Mouse (Mus musculus) bone marrow, adult 2 months (tissue): ENCODE results near the gene Ryr3. TPM values are rescaled to one million over a fixed set of nuclear protein-coding genes. Genes with fewer than 3 reads are reported as not detected.

Experiments
- H3K27ac ChIP-seq: fragments of 200-500 bp; 2 replicates; pipeline ENCODE4 v1.5.1; 2012; ENCODE audit warnings: low read depth, mild to moderate bottlenecking, control low read depth, inconsistent platforms, low read length; ENCODE audit not compliant: control insufficient read depth, poor library complexity, insufficient read depth
- H3K4me1 ChIP-seq: fragments of 200-500 bp; 2 replicates; pipeline ENCODE4 v1.6.1; 2011; ENCODE audit warnings: low read length; ENCODE audit not compliant: control insufficient read depth, insufficient read depth
- H3K4me3 ChIP-seq: fragments of 200-500 bp; replicated peaks from 2 replicates; pipeline ENCODE3; 2011; ENCODE audit warnings: mild to moderate bottlenecking, low read depth, low read length, control low read depth; ENCODE audit not compliant: control insufficient read depth
- CTCF ChIP-seq: fragments of 200-500 bp; IDR thresholded peaks from 2 replicates; pipeline ENCODE4 v1.5.1; 2011; ENCODE audit warnings: low read length, control low read depth; ENCODE audit not compliant: control insufficient read depth, insufficient read depth
- POLR2A ChIP-seq: fragments of 200-500 bp; IDR thresholded peaks from 2 replicates; pipeline ENCODE4 v1.6.1; 2011; ENCODE audit warnings: low read depth, mild to moderate bottlenecking, control low read depth, low read length, borderline replicate concordance; ENCODE audit not compliant: control insufficient read depth
- WGBS: fragments of 180-500 bp; shearing (Covaris S2); methylation state at CpG from one replicate; pipeline ENCODE4 v1.1.7; 2018; 5-methylcytosine and 5-hydroxymethylcytosine counted together
- polyA plus RNA-seq: library from polyadenylated mRNA; stranded (reverse); fragments of >200 nt; gene quantifications from 2 replicates; pipeline ENCODE4 v1.2.4, GENCODE M21; 2011; ENCODE audit warnings: low replicate concordance; ENCODE audit not compliant: missing spikeins, insufficient read depth, insufficient read length

The Ryr3 gene
- polyA plus RNA-seq, 1 experiment: 0.10 TPM

DNA sequence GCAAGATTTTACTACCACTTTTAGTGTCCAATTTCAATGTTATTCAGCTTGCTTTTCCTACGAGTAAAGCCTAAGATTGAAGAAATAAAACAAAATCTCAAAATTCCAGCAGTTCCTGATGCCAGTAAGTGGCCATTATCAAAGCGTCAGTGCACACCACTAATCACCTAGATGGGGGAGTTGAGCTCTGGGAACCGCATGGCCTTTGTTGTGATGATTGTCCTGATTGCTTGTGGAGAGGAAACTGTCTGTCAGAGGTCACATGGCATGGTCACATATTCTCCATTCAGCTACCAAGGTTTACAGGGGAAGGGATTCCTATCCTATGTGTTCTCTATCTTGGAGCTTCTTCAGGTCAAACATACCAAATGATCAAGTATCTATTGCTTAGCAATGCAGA, 399.9 kb downstream of the Ryr3 start:
- Histone ChIP-seq H3K4me3 (no peak overlapping the region), H3K27ac (no peak overlapping the region), H3K4me1 (no peaks in the 10 kb centered on the region)
- no peak for TF ChIP-seq POLR2A
- TF ChIP-seq CTCF: no peak
- WGBS: 64% methylated on average over 3 of the region's 3 CpGs

DNA sequence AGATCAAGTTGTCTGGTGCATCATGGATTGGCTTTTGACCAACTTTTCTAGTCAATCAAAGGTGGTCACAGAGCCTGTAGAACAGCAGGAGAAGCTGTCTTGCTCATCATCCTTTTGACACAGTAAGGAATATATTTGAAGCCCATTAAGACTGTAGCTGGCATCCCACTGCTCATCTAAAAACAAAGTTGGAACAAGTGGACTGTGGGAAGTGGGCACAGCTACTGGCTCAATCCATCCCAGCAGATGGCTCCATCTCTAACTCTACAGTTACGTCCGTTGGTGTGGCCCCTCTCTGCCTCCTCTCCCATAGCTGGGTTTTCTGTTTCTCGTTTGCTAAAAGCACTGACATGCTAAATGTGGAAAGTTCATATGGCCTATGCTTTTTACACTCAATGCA, 400.9 kb downstream of the Ryr3 start:
- Histone ChIP-seq H3K4me1 (no peaks in the 10 kb centered on the region), H3K4me3 (no peak overlapping the region), H3K27ac (no peak overlapping the region)
- WGBS: 68% methylated on average over 3 of the region's 3 CpGs
- TF ChIP-seq POLR2A: no peak
- TF ChIP-seq CTCF: no peak

DNA sequence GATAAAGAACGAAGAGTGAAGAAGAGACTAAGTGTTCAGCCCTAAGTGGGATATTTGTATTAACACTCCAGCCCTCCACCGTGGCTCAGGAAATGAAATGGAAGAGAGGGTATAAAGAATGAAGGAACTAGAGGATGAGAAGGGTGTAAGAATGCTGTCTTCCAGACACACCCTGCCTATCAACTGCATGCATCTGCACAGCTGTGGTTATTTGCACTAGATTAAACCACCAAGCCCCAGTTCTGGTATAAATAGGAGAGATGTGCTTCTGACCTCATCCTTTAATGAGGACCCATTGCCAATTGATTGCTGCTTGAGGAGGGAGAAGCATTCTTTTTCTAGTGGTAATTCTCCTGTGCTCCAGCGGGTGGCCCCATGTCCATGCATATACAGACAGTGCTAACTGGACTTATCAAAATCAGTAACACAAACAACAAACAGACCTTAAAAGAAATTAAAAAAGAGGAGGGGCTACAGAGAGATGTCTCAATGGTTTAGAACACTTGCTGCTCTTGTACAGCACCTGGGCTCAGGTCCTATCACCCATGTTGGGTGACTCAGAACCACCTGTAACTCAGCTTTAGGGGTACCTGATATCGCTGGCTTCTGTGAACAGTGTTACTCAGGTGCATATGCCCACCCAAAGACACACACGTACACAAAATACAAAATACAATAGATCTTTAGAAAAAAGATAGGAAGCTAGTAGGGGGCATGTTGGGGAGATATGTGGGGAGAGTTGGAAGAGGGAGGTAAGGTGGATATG, 404.1 kb downstream of the Ryr3 start:
- Histone ChIP-seq H3K27ac (no peak overlapping the region), H3K4me1 (no peaks in the 10 kb centered on the region), H3K4me3 (no peak overlapping the region)
- 55% methylated on average over 5 of the region's 5 CpGs for WGBS
- TF ChIP-seq POLR2A (no peak), CTCF (no peak)

DNA sequence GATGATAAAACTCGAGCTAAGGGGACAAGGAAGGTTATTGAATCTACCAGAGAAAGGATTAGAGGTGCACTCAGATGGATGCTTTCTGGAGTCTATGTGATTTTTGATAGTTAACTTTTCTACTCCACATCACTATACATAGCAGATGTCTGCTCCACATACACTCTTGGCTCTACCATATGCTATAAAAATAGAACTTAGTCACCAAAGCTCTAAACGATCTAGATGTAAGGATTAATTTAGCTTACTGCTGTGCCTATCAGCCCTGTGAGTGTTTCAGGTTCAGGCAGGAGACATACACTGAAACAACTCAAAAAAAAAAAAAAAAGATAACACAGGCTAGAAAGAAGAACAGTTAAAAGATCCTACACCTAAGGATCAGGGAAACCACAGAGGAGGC, 410.9 kb downstream of the Ryr3 start:
- no peaks in the 10 kb centered on the region for H3K4me1 ChIP-seq
- no peak overlapping the region for H3K27ac ChIP-seq
- 45% methylated on average over 2 of the region's 2 CpGs for WGBS
- no peak overlapping the region for H3K4me3 ChIP-seq
- TF ChIP-seq CTCF: no peak
- TF ChIP-seq POLR2A: no peak

DNA sequence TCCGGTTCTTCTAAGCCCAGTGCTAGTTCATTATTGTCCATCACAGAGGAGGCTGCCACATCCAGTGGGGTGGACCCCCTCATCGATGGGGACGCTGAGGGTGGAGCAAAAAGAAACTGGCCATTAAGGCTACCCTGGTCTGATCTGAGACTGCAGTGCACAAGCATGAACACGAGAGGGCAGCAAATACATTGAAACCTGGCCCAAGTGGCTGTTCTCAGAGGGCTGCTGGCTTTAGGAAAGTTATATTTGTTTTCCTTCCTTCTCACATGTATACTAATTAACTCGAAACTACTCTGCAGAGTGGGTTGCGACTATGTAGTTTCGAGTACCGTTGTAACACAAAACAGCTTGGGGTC, 416.9 kb downstream of the Ryr3 start:
- TF ChIP-seq POLR2A (no peak), CTCF (peak; percentile 49)
- Histone ChIP-seq H3K4me3 (no peak overlapping the region), H3K4me1 (no peaks in the 10 kb centered on the region), H3K27ac (no peak overlapping the region)
- WGBS: 8% methylated on average over 8 of the region's 8 CpGs

DNA sequence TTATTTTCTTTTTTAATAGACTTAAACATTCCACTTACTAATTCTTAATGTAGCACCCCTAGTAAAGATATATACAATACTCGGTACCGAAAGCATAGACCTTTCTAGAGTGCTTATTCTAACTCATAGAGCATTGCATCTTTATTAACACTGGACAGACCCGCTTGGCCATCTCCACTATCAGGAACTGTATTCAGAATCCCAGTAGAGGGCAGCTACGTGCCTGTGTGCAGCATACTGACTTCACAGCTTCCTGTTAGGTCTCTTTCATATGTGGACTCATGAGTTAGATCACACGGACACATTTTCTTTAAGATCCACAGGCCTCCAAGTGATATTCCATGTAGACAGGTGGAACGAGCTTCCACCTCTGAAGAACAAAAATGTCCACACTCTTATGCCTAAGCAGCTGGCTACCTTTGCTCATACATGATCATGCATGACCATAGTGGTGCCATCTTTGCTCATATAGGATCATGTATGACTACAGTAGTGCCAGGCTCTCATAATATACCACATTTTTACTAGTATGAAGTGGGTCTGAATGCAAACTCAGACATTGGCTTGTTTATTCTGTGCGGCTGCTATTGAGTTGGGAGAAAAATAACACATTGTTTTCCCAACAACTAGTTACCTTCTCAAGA, 417.4 kb downstream of the Ryr3 start:
- no peak overlapping the region for H3K27ac ChIP-seq
- no peaks in the 10 kb centered on the region for H3K4me1 ChIP-seq
- no peak for TF ChIP-seq POLR2A
- 65% methylated on average over 7 of the region's 7 CpGs for WGBS
- H3K4me3 ChIP-seq: no peak overlapping the region

DNA sequence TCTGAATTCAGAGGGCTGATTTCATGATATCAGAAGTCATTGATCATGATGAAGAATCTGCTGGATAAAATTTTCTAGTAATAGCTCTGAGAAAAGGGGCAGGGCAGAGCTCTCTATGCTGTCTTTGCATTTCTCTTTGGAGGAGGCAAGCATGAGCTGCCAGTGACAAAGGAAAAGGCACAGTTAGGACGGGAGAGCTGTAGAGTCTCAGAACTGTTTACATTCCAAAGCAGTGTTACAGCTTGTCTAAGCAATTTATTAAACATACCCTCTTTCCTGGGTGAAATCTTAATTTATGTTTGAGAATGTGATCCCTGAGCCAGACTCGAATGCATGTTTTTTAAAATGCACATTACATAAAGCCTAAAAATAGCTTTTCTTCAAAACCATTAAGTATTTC, 435.3 kb downstream of the Ryr3 start:
- H3K27ac ChIP-seq: no peak overlapping the region
- WGBS: 57% methylated on average over 2 of the region's 2 CpGs
- H3K4me1 ChIP-seq: no peaks in the 10 kb centered on the region
- no peak overlapping the region for H3K4me3 ChIP-seq
- TF ChIP-seq CTCF (no peak), POLR2A (no peak)

DNA sequence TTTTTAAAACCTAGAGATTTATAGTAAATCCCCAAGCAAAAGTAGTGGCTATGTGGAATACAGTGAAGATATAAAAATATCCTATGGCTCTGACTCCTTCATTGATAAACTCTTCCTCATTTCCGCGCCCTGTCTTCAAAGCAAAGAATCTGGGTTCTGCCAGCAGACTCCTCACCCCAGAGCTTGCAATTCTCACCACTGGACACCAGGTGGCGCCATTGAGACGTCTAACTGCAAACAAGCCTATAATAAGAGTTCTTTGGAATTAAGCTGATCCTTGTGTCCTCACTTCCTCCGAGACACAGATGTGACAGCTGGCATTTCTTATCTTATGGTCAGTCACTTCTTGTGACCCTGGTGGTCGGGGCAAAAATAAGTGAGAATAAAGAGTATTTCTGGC, 442.1 kb downstream of the Ryr3 start:
- WGBS: 34% methylated on average over 6 of the region's 6 CpGs
- Histone ChIP-seq H3K4me1 (no peaks in the 10 kb centered on the region), H3K4me3 (no peak overlapping the region), H3K27ac (no peak overlapping the region)
- TF ChIP-seq CTCF (peak; percentile 74), POLR2A (no peak)

DNA sequence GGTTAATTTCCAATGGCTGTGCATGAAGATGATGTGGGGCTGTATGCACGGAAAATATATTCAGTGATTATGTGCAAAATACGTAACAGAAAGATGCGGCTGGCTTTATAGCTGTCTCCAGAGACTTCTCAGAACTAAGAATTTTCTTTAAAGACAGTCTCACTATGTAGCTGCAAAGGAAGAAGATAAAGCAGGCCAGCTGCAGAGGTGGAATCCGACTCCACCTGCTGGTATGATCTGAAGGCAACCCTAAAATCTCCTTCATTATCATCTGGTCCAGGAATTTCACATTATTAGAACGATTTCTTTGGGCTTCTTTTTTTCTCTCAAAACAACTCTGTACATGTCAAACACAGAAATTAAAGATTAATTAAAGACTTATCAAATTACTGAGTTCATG, 449.2 kb downstream of the Ryr3 start:
- H3K27ac ChIP-seq: no peak overlapping the region
- no peak overlapping the region for H3K4me3 ChIP-seq
- TF ChIP-seq POLR2A: no peak
- no peak for TF ChIP-seq CTCF
- no peaks in the 10 kb centered on the region for H3K4me1 ChIP-seq
- WGBS: 73% methylated on average over 5 of the region's 5 CpGs

DNA sequence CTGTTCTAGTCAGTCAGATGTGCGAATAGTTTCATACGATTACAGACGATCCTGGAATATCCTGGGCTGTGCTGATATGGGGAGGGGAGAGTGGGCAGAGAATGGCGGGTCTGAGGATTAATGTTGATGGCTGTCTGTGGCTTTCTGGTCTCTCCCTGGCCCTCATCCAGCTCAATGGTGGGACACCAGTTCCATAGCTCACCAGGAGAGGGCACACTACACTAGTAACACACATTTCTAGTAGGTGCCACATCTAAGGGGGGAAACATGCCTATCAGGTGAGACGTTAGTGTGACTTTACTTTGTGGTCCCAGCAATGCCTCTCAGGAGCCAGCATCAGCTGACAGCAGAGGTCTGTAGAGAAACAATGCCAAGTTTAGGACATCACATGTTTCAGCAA, 451.9 kb downstream of the Ryr3 start:
- Histone ChIP-seq H3K4me1 (no peaks in the 10 kb centered on the region), H3K27ac (no peak overlapping the region), H3K4me3 (no peak overlapping the region)
- 29% methylated on average over 5 of the region's 5 CpGs for WGBS
- TF ChIP-seq CTCF (peak; percentile 26; the same call in 1 of the 2 replicates), POLR2A (no peak)
